Mouse (Mus musculus) cortical plate, adult 2 months (tissue): ENCODE measurements around the gene Bmp2k.

Experiments
- CTCF ChIP-seq: fragments of 200-500 bp; IDR thresholded peaks from 2 replicates; pipeline ENCODE4 v1.5.1; 2011; ENCODE audit warnings: mild to moderate bottlenecking, control low read depth, low read length; ENCODE audit not compliant: insufficient read depth; ENCODE audit errors: extremely low read depth
- POLR2A ChIP-seq: fragments of 200-500 bp; IDR thresholded peaks from 2 replicates; pipeline ENCODE4 v1.6.1; 2011; ENCODE audit warnings: mild to moderate bottlenecking, low read length, control low read depth; ENCODE audit not compliant: insufficient read depth; ENCODE audit errors: extremely low read depth

GRCm38 (mm10) chr5:96950667-96951492 is 46.6 kb upstream of the Bmp2k start:
- TF ChIP-seq CTCF (no peak), POLR2A (no peak)
